Mouse (Mus musculus) forebrain, embryonic 10.5 days (tissue): Measurements from ENCODE around the gene Ufc1. TPM values are rescaled to one million over a fixed set of nuclear protein-coding genes. Genes with fewer than 3 reads are reported as not detected.
A peak's percentile ranks its signal among the peaks of the same experiment; 100 is the strongest.

Experiments
- DNase-seq: peaks from one replicate; pipeline ENCODE4 v3.0.0-alpha.2; 2017; ENCODE audit warnings: low spot score; ENCODE audit errors: extremely low spot score
- H3K27ac ChIP-seq: fragments of 300-500 bp; sonication (generic); 2 replicates; pipeline ENCODE4 v1.5.1; 2016; ENCODE audit warnings: mild to moderate bottlenecking
- H3K27me3 ChIP-seq: fragments of 300-500 bp; sonication (generic); 2 replicates; pipeline ENCODE4 v1.6.1; 2016; ENCODE audit warnings: mild to moderate bottlenecking; ENCODE audit not compliant: poor library complexity, severe bottlenecking
- H3K36me3 ChIP-seq: fragments of 300-500 bp; sonication (generic); replicated peaks from 2 replicates; pipeline ENCODE4 v1.6.1; 2016; ENCODE audit warnings: mild to moderate bottlenecking, moderate library complexity
- H3K4me1 ChIP-seq: fragments of 300-500 bp; sonication (generic); 2 replicates; pipeline ENCODE4 v1.6.1; 2016
- H3K4me3 ChIP-seq: fragments of 300-500 bp; sonication (generic); 2 replicates; pipeline ENCODE4 v1.5.1; 2016; ENCODE audit warnings: mild to moderate bottlenecking, moderate library complexity
- H3K9me3 ChIP-seq: fragments of 300-500 bp; sonication (generic); 2 replicates; pipeline ENCODE4 v1.6.1; 2016; ENCODE audit warnings: mild to moderate bottlenecking, moderate library complexity
- WGBS: fragments of 180-500 bp; shearing (Covaris S2); methylation state at CpG from one replicate; pipeline ENCODE4 v1.1.7; 2016; 5-methylcytosine and 5-hydroxymethylcytosine counted together
- polyA plus RNA-seq: library from polyadenylated mRNA; unstranded; fragments of >200 nt; fragmentation: Nextera tagmentation; extraction: Ambion mirVana; gene quantifications from 2 replicates; pipeline ENCODE4 v1.2.1, GENCODE M21; 2016

The Ufc1 gene
- polyA plus RNA-seq, 1 experiment from 2014 or later, result 94.3 TPM

DNA sequence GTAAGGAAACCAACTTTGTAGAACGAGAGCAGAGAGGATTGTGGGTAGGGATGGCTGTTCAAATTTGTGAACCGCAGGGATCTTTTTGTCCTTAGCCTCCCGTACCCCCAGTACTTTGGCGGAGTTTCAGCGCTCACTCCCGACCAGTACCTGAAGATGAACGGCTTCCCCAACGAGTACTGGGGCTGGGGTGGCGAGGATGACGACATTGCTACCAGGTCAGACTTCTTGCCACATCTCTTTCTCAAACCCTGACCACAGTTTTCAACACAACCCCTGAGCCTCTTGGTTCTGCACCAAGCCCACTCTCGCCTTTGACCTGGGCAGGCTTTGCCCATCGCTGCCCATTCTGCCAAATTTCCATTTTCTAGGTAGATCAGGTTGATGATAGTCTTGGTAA, 20.7 kb downstream of the Ufc1 start:
- no peak for DNase-seq
- Histone ChIP-seq H3K9me3 (no peaks in the 10 kb centered on the region), H3K4me3 (no peak overlapping the region), H3K36me3 (peaks cover 76% of the 10 kb centered on the region), H3K4me1 (peaks cover 26% of the 10 kb centered on the region), H3K27me3 (no peaks in the 10 kb centered on the region), H3K27ac (no peak overlapping the region)
- WGBS, result 94% methylated on average over 12 of the region's 12 CpGs

- 93% methylated on average over 3 of the region's 3 CpGs for whole genome bisulfite sequencing
- no peaks in the 10 kb centered on the region for H3K9me3 ChIP-seq
- DNase-seq, result no peak
- peaks cover 23% of the 10 kb centered on the region for H3K4me1 ChIP-seq
- peak overlapping the region; percentile 86; the same call in 1 of the 2 replicates for H3K4me3 ChIP-seq
- no peak overlapping the region for H3K27ac ChIP-seq
- H3K27me3 ChIP-seq, result no peaks in the 10 kb centered on the region
- H3K36me3 ChIP-seq, result peaks cover 55% of the 10 kb centered on the region
Observed at GRCm38 (mm10) chr1:171272086-171272485, 22.7 kb downstream of the Ufc1 start.

DNA sequence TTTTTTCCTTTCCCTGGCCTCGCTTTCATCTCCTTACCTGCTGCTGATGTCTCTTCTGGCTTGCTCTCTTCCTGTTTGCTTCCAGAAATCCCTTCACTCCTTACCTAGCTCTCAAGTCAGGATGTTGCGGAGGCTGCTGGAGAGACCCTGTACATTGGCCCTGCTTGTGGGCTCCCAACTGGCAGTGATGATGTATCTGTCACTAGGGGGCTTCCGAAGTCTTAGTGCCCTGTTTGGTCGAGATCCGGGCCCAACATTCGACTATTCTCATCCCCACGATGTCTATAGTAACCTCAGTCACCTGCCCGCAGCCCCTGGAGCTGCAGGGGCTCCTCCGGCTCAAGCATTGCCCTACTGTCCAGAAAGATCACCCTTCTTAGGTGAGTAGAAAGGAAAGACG, 23.2 kb downstream of the Ufc1 start:
- WGBS, result 75% methylated on average over 10 of the region's 10 CpGs
- peak overlapping the region; percentile 86; the same call in 1 of the 2 replicates for H3K4me3 ChIP-seq
- no peaks in the 10 kb centered on the region for H3K27me3 ChIP-seq
- no peaks in the 10 kb centered on the region for H3K9me3 ChIP-seq
- no peak for DNase-seq
- peaks cover 23% of the 10 kb centered on the region for H3K4me1 ChIP-seq
- no peak overlapping the region for H3K27ac ChIP-seq
- H3K36me3 ChIP-seq, result peaks cover 51% of the 10 kb centered on the region

- 60% methylated on average over 9 of the region's 9 CpGs for WGBS
- H3K9me3 ChIP-seq, result no peaks in the 10 kb centered on the region
Observed at GRCm38 (mm10) chr1:171271196-171271595, 23.6 kb downstream of the Ufc1 start.

DNA sequence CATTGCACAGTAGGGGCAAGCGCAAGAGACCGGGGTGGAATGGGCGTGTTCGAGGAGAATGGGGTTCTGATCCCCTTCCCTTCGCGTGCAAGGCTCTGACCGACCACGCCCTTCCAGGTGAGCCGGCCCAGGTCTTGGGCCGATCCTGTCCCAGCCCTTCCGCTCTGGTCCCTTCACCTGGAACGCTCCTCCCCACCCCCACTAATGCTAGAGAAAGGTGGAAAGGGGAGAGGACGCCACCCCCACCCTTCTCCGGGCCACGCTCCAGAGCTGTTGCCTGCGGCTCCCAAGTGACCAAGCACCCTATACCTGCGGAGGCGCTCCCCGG, 24.3 kb downstream of the Ufc1 start:
- Histone ChIP-seq H3K36me3 (peaks cover 40% of the 10 kb centered on the region), H3K27me3 (no peaks in the 10 kb centered on the region), H3K4me3 (peak overlapping the region; percentile 86), H3K9me3 (no peaks in the 10 kb centered on the region), H3K27ac (peak overlapping the region; percentile 87), H3K4me1 (peaks cover 23% of the 10 kb centered on the region)
- no peak for DNase-seq
- WGBS, result under 1% methylated on average over 19 of the region's 19 CpGs

More at GRCm38 (mm10) chr1:171271196-171271595, 23.6 kb downstream of the Ufc1 start:
- Histone ChIP-seq H3K4me1 (peaks cover 23% of the 10 kb centered on the region), H3K4me3 (peak overlapping the region; percentile 86), H3K27ac (no peak overlapping the region), H3K36me3 (peaks cover 46% of the 10 kb centered on the region), H3K27me3 (no peaks in the 10 kb centered on the region)
- no peak for DNase-seq

GRCm38 (mm10) chr1:171269848-171270572, 24.8 kb downstream of the Ufc1 start, which contains the start of gene B4galt3:
Gene B4galt3, plus strand, starts transcription at chr1:171270328.
- H3K27ac ChIP-seq, result peak within 1 kb of the TSS; percentile 87
- peaks cover 23% of the 10 kb centered on the region for H3K4me1 ChIP-seq
- H3K27me3 ChIP-seq, result no peaks in the 10 kb centered on the region
- DNase-seq, result peak; percentile 96
- 3% methylated on average over 36 of the region's 36 CpGs for WGBS
- peaks cover 35% of the 10 kb centered on the region for H3K36me3 ChIP-seq
- H3K9me3 ChIP-seq, result no peaks in the 10 kb centered on the region
- H3K4me3 ChIP-seq, result peak within 1 kb of the TSS; percentile 86

DNA sequence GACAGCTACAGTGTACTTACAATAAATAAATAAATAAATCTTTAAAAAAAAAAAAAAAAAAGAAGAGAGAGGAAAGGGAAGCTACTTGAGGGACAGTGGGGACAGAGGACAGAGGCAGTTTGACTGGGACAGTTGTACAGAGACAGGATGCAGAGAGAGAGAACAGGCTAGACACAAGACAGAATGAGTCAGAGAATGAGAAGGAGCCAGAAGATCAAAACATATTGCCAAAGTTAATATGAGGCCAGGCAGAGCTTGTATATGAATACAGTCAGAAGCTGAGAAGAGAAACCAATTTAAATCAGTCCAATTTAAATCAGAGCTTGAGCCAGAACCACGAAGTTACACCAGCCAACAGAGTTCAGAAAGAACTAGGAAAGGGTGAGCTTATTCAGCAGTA, 26.5 kb downstream of the Ufc1 start:
- Histone ChIP-seq H3K27me3 (no peaks in the 10 kb centered on the region), H3K36me3 (peaks cover 18% of the 10 kb centered on the region), H3K27ac (no peak overlapping the region), H3K4me3 (no peak overlapping the region), H3K9me3 (no peaks in the 10 kb centered on the region), H3K4me1 (peaks cover 28% of the 10 kb centered on the region)
- WGBS, result 73% methylated on average over 1 of the region's 1 CpGs
- DNase-seq, result no peak

DNA sequence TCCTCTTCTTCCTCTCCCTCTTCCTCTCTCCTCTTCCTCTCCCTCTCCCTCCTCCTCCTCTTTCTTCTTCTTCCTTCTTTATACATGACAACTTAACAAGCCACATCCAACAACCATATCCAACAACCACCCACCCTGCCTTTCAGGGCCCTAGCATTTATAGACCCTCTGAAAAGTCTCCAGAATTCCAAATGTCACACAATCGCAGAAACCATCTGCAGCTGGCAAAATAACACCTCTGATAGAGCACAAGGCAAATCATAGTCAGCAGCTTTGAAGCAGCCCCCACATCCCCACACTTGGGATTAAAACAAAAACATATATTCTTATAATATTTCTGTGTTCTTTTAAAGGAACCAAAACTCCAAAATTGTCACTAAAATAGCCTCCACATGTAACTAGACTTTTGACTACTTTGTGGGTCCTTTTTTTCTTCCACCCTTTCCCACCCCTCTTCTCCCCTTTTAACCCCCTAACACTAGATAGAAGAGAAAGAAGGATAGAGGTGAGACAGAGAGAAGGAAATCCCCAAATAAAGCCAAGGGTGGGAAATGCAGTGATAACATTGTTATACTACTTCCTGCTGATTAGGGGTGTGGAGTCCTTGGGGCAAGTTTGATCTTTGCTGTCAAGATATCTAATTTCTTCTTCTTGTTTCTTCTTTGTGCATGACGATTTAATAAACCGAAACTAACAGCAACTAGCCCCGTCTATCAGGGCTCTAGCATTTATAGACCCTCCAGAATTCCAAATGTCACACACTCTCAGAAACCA, 28.7 kb downstream of the Ufc1 start:
- no peak overlapping the region for H3K4me3 ChIP-seq
- DNase-seq, result no peak
- no peaks in the 10 kb centered on the region for H3K27me3 ChIP-seq
- peaks cover 32% of the 10 kb centered on the region for H3K4me1 ChIP-seq
- 77% methylated on average over 4 of the region's 4 CpGs for WGBS
- no peaks in the 10 kb centered on the region for H3K36me3 ChIP-seq
- H3K9me3 ChIP-seq, result no peaks in the 10 kb centered on the region
- no peak overlapping the region for H3K27ac ChIP-seq

DNA sequence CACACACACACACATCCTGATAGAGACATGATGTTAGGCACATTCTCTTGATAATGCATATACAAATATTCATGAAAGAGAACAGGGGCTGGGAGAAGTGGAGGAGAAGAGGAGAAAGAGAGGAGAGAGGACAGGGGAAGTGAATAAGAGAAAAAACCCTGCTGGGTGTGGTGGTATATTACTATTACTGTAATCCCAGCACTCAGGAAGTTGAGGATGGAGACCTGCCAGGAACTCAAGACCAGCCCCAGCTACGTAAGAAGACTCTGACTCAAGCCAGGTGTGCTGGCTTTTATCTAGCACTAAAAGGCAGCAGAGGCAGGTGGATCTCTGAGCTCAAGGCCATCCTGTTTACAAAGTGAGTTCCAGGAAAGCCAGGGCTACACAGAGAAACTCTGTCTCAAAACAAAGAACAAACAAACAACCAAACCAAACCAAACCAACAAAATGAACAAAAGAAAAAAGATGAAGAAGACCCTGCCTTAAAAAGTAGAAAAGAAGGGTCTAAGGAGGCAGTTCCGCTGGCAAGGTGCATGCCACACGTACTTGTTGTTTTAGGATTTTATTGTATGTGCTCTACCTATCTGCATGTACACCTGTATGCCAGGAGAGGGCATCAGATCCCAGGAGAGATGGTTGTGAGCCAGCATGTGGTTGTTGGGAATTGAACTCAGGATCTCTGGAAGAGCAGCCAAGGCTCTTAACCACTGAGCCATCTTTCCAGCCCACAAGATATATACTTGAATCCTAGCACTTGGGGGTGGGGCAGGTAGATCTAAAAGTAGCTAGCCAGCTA, 31.0 kb downstream of the Ufc1 start:
- Histone ChIP-seq H3K27me3 (0 out of 2 replicates have a peak, but pooled peaks cover 3% of the 10 kb centered on the region), H3K4me3 (peak overlapping the region; percentile 43; the same call in 1 of the 2 replicates), H3K9me3 (no peaks in the 10 kb centered on the region), H3K27ac (peak overlapping the region; percentile 76), H3K36me3 (peaks cover 5% of the 10 kb centered on the region), H3K4me1 (peaks cover 19% of the 10 kb centered on the region)
- no peak for DNase-seq
- WGBS, result 83% methylated on average over 3 of the region's 3 CpGs

DNA sequence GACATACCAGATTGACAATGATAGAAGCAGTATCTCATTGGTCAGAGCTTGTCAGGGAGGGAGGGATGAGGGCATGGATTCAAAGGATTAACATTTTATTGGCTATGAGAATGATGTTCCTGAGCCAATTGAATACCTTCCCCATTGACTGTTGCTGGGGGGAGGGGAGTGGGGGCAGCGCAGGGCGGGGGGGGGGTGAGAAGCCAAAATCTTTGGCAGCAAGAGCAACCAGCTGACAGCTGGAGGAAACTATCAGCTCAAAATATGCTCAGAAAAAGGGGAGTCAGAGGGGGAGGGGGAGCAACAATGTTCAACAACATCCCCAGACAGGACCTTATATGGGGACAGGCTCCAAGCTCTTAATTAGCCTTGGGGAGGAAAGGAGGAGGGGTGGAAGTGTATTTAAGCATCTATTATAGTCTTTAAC, 31.6 kb downstream of the Ufc1 start:
- 0 out of 2 replicates have a peak, but pooled peaks cover 3% of the 10 kb centered on the region for H3K27me3 ChIP-seq
- peak overlapping the region; percentile 43 for H3K4me3 ChIP-seq
- no peaks in the 10 kb centered on the region for H3K9me3 ChIP-seq

DNA sequence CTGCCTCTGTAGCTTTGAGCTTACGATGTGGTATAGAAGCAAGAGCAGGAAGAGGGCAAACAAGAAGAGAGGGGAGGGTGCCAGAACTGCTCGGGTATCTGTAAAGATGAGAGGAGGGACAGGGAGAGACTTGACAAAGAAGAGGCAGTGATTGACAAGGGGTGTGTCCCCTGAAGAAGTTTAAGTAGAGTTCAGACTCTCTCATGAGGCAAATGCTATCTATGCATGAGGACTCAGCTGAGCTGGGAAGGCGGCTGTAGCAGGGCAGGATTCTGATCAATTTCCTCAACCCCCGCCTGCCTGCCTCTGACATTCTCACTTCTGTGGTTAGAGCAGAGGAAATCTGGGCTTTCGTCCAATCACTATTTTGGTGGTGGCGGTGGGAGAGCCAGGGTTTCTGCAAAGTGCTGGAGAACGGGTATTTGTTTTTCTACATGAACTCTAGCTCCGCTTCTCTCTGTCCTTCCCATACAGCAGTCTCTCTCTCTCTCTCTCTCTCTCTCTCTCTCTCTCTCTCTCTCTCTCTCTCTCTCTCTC, 32.2 kb downstream of the Ufc1 start:
- Histone ChIP-seq H3K4me3 (peak overlapping the region; percentile 43), H3K9me3 (no peaks in the 10 kb centered on the region), H3K27ac (peak overlapping the region; percentile 76), H3K4me1 (peaks cover 19% of the 10 kb centered on the region), H3K36me3 (peaks cover 14% of the 10 kb centered on the region), H3K27me3 (0 out of 2 replicates have a peak, but pooled peaks cover 3% of the 10 kb centered on the region)
- WGBS, result 12% methylated on average over 8 of the region's 8 CpGs
- no peak for DNase-seq

More for the DNA sequence above, 31.6 kb downstream of the Ufc1 start:
- Histone ChIP-seq H3K27ac (peak overlapping the region; percentile 76), H3K4me1 (peaks cover 19% of the 10 kb centered on the region), H3K36me3 (peaks cover 9% of the 10 kb centered on the region)
- WGBS, result 8% methylated on average over 2 of the region's 2 CpGs
- DNase-seq, result no peak

DNA sequence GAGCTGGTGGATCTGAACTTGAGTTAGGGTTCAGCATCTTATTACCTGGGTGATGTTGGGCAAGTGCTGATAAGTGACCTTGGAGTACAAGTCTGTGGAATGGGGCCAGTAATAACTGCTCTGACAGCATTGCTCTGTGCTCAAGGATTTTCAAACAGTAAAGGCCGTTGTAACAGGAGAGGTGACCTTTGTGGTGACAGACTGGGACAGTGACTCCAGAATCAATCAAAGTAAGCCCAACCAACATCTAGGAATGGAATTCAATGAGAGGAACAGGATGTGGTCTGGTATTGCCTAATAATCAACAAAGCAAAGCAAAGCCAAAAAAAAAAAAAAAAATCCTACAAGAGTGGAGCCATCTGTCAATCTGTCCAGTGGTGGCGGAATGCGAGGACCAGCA, 34.5 kb downstream of the Ufc1 start:
- Histone ChIP-seq H3K36me3 (peaks cover 31% of the 10 kb centered on the region), H3K27me3 (0 out of 2 replicates have a peak, but pooled peaks cover 3% of the 10 kb centered on the region), H3K27ac (no peak overlapping the region), H3K4me1 (peaks cover 22% of the 10 kb centered on the region), H3K9me3 (no peaks in the 10 kb centered on the region), H3K4me3 (no peak overlapping the region)
- WGBS, result 90% methylated on average over 3 of the region's 3 CpGs
- no peak for DNase-seq
